Mouse (Mus musculus) heart, embryonic 15.5 days (tissue): ENCODE results near the gene Fbxl8. TPM values are rescaled to one million over a fixed set of nuclear protein-coding genes. Genes with fewer than 3 reads are reported as not detected.
A peak's percentile ranks its signal among the peaks of the same experiment; 100 is the strongest.
"Not testable (repeated sequence)": the region's sequence is repeated elsewhere in the genome, so short reads cannot be mapped to it uniquely, and the experiment has no call there.

ENCODE experiments used
- ATAC-seq: fragments of 200-750 bp; cut with Nextera tagmentation; replicated peaks from 2 replicates; pipeline ENCODE4 v1.8.0; 2017; ENCODE audit warnings: low read depth, moderate TSS enrichment; ENCODE audit not compliant: insufficient number of reproducible peaks, insufficient read depth, low FRiP score
- H3K27ac ChIP-seq: fragments of 300-500 bp; sonication (generic); 2 replicates; pipeline ENCODE4 v1.5.1; 2015; ENCODE audit warnings: mild to moderate bottlenecking, inconsistent platforms
- H3K27me3 ChIP-seq: fragments of 300-500 bp; sonication (generic); 2 replicates; pipeline ENCODE4 v1.6.1; 2015; ENCODE audit warnings: inconsistent platforms
- H3K36me3 ChIP-seq: fragments of 300-500 bp; sonication (generic); 2 replicates; pipeline ENCODE4 v1.6.1; 2015; ENCODE audit warnings: mild to moderate bottlenecking, inconsistent platforms
- H3K4me1 ChIP-seq: fragments of 300-500 bp; sonication (generic); replicated peaks from 2 replicates; pipeline ENCODE4 v1.6.1; 2015; ENCODE audit warnings: inconsistent platforms
- H3K4me2 ChIP-seq: fragments of 300-500 bp; sonication (generic); 2 replicates; pipeline ENCODE4 v1.6.1; 2015; ENCODE audit warnings: inconsistent platforms, mild to moderate bottlenecking, moderate library complexity
- H3K4me3 ChIP-seq: fragments of 300-500 bp; sonication (generic); 2 replicates; pipeline ENCODE4 v1.5.1; 2015; ENCODE audit warnings: mild to moderate bottlenecking, inconsistent platforms
- H3K9ac ChIP-seq: fragments of 300-500 bp; sonication (generic); 2 replicates; pipeline ENCODE4 v1.6.1; 2015; ENCODE audit warnings: mild to moderate bottlenecking, inconsistent platforms
- H3K9me3 ChIP-seq: fragments of 300-500 bp; sonication (generic); replicated peaks from 2 replicates; pipeline ENCODE4 v1.6.1; 2016; ENCODE audit warnings: inconsistent platforms
- WGBS: fragments of 180-500 bp; shearing (Covaris S2); methylation state at CpG from one replicate; pipeline ENCODE4 v1.1.7; 2015; ENCODE audit warnings: mixed read lengths; 5-methylcytosine and 5-hydroxymethylcytosine counted together
- polyA plus RNA-seq: library from polyadenylated mRNA; unstranded; fragments of >200 nt; fragmentation: Nextera tagmentation; extraction: Ambion mirVana; gene quantifications from 2 replicates; pipeline ENCODE4 v1.2.1, GENCODE M21; 2015

Fbxl8 gene
- polyA plus RNA-seq = 3.1 and 4.5 TPM in 2 replicates

DNA sequence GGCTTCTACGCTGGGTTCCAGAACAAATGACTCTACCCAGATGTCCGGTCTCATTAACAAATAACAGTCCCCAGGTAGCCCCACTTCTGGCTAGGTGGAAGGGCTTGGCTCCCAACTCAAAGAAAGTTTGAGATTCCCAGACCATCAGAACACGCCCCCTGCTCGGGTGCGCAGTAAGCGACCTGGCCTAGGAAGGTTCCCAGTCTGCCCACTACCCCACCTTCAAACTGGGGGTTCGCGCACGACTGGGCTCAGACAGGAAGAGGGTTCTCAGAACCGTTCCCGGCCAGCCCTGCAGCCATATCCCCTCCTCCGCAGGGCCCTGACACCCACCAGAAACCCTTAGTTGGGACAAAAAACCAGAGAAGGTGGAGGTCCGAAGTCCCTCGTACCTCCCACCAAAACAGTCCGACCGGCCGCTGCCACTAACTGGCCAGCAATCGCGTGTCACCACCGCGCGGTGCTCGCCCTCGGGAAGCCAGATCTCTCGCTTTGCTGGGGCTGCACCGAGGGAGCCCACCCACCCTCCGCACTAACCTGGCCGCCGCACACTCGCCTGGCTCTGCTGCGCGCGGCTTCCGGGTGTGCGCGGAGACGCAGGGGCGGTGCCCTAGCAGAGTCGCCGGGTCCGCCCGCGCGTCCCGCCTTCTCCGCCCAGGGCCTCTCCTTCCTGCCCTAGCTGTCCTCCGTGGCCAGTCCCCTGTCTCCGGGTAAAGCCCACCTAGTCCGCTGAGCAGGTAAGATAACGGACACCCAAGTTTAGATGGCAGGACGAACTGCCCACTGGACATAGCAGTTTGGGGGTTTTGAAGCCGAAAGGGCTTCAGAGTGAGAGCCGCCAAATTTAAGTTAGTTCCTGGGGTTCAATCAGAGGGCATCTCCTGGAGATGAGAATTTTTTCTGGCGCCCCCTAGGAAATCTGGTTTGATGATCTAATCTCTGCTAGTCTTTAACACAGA, at the start of gene Fbxl8, which contains the start of gene Tradd:
TSS of gene Fbxl8 (plus strand) at position 625 of the 959 bp plus-strand sequence.
TSS of gene Tradd (minus strand) at position 586 of the 959 bp plus-strand sequence.
- Histone ChIP-seq H3K36me3 (0 out of 2 replicates have a peak, but pooled peaks cover 3% of the 10 kb centered on the region), H3K9ac (peak within 1 kb of the TSS; percentile 62), H3K4me1 (peaks cover 36% of the 10 kb centered on the region), H3K4me3 (peak within 1 kb of the TSS; percentile 79), H3K27ac (no peak within 1 kb of the TSS), H3K27me3 (peaks cover 52% of the 10 kb centered on the region), H3K9me3 (no peaks in the 10 kb centered on the region), H3K4me2 (peak within 1 kb of the TSS; percentile 80)
- 1% methylated on average over 54 of the region's 54 CpGs for WGBS
- peak; percentile 51; the same call in 1 of the 2 replicates for ATAC-seq

DNA sequence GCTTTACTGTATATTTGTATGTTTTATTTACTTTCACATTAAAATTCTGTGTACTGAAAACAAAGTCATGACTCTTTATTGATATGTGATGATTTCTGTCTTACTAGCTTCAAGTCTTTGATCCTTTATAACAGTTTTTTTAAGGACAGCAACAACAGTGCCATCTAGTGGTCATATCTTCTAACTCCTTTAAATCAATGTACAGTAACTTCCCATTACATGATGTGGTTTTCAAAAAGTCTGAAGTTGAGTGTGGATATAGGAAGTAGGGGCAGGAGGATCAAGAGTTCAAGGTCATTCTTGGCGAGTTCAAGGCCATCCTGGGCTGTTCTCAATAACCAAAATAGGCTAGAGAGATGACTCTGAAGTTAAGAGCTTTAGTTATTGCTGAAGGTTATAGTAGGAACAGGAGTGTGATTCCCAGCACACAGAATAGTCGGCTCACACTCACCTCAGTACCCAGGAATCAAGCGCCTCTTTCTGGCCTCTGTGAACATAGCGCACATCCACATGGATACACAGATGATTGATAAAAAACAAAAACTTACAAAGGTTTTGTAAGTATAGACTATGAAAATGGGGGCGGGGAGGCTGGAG, 46.4 kb upstream of the Fbxl8 start:
- Histone ChIP-seq H3K9ac (no peak overlapping the region), H3K9me3 (no peaks in the 10 kb centered on the region), H3K4me3 (no peak overlapping the region), H3K36me3 (peaks cover 11% of the 10 kb centered on the region; the same call in 1 of the 2 replicates), H3K4me1 (no peaks in the 10 kb centered on the region), H3K27me3 (no peaks in the 10 kb centered on the region), H3K4me2 (no peak overlapping the region), H3K27ac (no peak overlapping the region)
- no peak for ATAC-seq
- 80% methylated on average over 5 of the region's 5 CpGs for WGBS

DNA sequence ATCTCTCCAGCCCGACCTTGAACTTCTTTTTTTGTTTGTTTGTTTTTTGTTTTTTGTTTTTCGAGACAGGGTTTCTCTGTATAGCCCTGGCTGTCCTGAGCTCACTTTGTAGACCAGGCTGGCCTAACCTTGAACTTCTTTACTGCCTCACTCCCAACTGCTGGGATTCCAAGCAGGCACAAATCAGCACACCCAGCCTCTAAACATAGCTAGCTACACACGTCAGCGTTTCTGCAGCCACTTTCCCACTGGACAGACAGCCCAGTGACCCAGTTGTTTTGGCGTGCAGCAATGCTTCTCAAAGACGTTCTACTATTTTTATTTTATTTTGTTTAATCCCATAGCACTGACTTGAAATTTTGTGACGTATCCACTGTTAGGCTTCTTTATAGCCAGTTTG, 40.6 kb upstream of the Fbxl8 start:
- no peaks in the 10 kb centered on the region for H3K36me3 ChIP-seq
- peak overlapping the region; percentile 89 for H3K27ac ChIP-seq
- no peaks in the 10 kb centered on the region for H3K9me3 ChIP-seq
- no peak for ATAC-seq
- WGBS = 66% methylated on average over 7 of the region's 7 CpGs
- H3K4me3 ChIP-seq = no peak overlapping the region
- H3K4me1 ChIP-seq = peaks cover 17% of the 10 kb centered on the region
- no peaks in the 10 kb centered on the region for H3K27me3 ChIP-seq
- peak overlapping the region; percentile 59; the same call in 1 of the 2 replicates for H3K9ac ChIP-seq
- peak overlapping the region; percentile 69; the same call in 1 of the 2 replicates for H3K4me2 ChIP-seq

DNA sequence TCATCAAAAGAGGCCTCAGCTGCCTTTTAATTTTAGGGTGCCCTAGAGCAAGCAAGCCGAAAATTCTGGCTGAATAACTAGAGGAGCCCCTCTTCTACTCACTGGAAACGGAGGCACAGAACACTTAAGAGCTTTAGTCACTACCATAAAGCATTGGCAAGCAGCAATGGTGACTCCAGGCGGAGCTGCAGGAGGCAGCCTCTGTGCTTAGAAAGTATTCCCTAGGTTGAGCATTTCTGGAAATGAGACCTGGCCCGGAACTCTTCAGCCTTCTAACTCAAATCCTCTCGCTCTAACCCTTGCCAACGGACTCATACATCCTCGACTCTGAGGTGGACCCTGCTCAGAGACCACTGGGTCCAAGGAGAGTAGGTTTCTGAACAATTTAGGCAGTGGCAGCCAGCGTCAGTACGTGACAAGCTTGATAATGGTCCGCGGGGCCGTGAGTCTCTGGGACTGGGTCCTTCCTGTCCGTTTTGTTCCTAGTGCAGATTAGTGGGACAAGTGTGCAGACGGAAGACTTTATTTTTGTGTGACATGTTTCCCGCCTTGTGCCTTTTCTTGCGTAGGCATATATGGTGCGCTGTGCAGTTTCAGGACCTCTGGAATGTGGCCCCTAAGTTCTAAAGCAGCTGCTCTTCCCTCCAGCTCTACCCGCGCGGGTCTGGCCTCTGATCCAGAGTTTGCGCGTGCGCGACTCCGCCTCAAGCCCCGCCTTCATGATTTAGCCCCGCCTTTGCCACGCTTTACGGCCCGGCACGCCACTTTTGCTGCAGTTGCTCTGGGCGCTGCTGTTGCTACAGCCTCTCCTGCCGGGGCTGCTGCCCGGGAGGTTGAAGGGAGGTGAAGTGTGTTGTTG, 39.8 kb upstream of the Fbxl8 start, which contains the start of gene D230025D16Rik:
TSS of gene D230025D16Rik (plus strand) at position 733 of the 859 bp plus-strand sequence.
- Histone ChIP-seq H3K9ac (peak within 1 kb of the TSS; percentile 99), H3K9me3 (no peaks in the 10 kb centered on the region), H3K4me3 (peak within 1 kb of the TSS; percentile 99), H3K27ac (peak within 1 kb of the TSS; percentile 89), H3K4me1 (peaks cover 17% of the 10 kb centered on the region), H3K27me3 (no peaks in the 10 kb centered on the region), H3K4me2 (peak within 1 kb of the TSS; percentile 69), H3K36me3 (no peaks in the 10 kb centered on the region)
- 3% methylated on average over 34 of the region's 34 CpGs for WGBS
- ATAC-seq = peak; percentile 94

DNA sequence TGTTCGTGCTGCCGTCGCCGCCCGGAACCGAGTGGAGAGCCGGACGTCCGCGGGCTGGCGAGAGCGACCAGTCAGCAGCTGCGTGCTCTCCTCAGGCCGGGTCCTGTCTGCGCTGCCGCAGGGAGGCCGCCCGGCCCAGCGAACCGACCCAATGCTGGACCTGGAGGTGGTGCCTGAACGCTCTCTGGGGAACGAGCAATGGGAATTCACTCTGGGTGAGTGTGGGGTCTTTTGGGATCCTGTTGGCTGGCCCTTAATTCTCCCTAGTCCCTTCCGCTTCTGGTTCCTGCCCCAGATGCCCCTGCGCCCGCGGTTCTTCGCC, 39.2 kb upstream of the Fbxl8 start:
- Histone ChIP-seq H3K27me3 (no peaks in the 10 kb centered on the region), H3K27ac (peak overlapping the region; percentile 89), H3K9ac (peak overlapping the region; percentile 99), H3K9me3 (no peaks in the 10 kb centered on the region), H3K4me2 (peak overlapping the region; percentile 69), H3K4me1 (peaks cover 17% of the 10 kb centered on the region), H3K4me3 (peak overlapping the region; percentile 99), H3K36me3 (no peaks in the 10 kb centered on the region)
- ATAC-seq = no peak
- under 1% methylated on average over 27 of the region's 27 CpGs for WGBS

DNA sequence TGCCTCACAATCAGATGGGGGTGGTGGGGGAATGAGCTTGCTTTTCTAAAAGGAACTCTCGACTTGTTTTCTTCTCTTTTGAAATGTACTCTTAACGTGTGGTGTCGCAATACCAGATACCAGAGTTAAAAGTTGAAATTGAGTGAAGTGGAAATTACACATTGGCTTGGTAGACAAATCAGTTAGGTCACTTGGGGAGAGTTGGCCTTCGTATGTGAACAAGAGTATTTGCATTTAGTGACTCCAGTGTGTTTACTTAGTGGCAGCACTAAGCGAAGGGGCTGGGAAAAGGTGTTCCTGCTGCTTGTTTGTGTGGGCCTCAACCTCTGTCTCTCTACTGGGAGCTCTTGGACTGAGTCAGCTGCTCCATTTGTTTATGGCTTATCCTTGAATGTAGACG, 38.5 kb upstream of the Fbxl8 start:
- Histone ChIP-seq H3K27ac (no peak overlapping the region), H3K9ac (peak overlapping the region; percentile 99), H3K4me3 (peak overlapping the region; percentile 99), H3K9me3 (no peaks in the 10 kb centered on the region), H3K27me3 (no peaks in the 10 kb centered on the region), H3K36me3 (no peaks in the 10 kb centered on the region), H3K4me2 (peak overlapping the region; percentile 69), H3K4me1 (peaks cover 17% of the 10 kb centered on the region)
- no peak for ATAC-seq
- WGBS = 16% methylated on average over 6 of the region's 6 CpGs

DNA sequence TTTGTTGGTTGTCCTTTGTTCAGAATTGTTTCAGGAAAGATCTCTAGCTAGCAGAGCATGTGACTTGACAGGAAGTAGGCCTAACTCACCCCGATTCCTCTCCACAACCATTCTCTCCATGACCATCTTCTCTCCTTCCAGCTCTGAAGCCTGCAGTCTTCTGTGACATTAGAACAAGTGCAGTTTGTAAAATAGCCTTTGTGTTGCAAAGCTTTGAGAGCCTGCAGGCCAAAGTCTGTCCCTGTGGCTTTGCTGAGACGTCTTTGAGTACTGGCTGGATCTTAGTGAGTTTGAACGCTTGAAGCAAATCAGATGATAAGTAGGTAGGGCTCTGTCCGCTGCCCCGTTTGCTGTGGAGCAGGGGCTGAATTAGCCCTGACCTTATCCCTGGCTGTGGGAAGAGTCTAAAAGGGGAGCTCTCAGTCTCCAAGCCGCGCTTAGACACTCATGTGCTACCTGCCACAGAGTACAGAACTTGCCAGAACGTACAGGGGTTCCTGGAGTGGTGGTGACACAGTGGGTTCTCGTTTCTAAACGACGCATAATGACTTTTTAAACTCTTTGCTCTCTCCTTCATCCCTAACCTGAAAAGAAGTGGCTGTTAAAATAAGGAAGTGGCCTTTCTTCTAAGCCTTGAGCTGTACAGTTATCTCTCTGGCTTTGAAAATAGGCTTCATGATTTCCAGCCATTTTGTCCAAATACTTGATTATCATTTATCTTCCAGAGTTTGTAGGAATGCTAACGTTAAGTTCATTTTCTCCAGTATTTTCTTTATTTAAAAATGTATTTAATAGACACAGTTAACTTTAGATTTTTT, 32.7 kb upstream of the Fbxl8 start:
- ATAC-seq = no peak
- no peaks in the 10 kb centered on the region for H3K27me3 ChIP-seq
- no peak overlapping the region for H3K4me3 ChIP-seq
- H3K4me2 ChIP-seq = no peak overlapping the region
- H3K9me3 ChIP-seq = no peaks in the 10 kb centered on the region
- WGBS = 76% methylated on average over 12 of the region's 12 CpGs
- H3K27ac ChIP-seq = no peak overlapping the region
- H3K4me1 ChIP-seq = no peaks in the 10 kb centered on the region
- no peak overlapping the region for H3K9ac ChIP-seq
- no peaks in the 10 kb centered on the region; the same call in 1 of the 2 replicates for H3K36me3 ChIP-seq

DNA sequence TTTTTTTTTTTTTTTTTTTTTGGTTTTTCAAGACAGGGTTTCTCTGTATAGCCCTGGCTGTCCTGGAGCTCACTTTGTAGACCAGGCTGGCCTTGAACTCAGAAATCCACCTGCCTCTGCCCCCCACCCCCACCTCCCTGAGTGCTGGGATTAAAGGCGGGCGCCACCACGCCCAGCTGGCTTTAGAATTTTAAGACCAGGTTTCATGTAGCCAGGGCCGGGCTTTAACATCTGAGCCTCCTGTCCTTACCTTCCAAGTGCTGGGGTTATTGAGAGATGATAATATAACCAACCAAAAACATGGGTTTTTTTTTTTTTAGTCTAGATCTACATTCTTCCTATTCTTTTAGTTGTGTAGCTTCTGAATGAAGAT, 32.1 kb upstream of the Fbxl8 start:
- H3K4me3 ChIP-seq, H3K9ac ChIP-seq, ATAC-seq, H3K27ac ChIP-seq, H3K4me1 ChIP-seq, H3K9me3 ChIP-seq, H3K36me3 ChIP-seq, H3K4me2 ChIP-seq, H3K27me3 ChIP-seq: not testable (repeated sequence)
- WGBS = 92% methylated on average over 4 of the region's 4 CpGs

DNA sequence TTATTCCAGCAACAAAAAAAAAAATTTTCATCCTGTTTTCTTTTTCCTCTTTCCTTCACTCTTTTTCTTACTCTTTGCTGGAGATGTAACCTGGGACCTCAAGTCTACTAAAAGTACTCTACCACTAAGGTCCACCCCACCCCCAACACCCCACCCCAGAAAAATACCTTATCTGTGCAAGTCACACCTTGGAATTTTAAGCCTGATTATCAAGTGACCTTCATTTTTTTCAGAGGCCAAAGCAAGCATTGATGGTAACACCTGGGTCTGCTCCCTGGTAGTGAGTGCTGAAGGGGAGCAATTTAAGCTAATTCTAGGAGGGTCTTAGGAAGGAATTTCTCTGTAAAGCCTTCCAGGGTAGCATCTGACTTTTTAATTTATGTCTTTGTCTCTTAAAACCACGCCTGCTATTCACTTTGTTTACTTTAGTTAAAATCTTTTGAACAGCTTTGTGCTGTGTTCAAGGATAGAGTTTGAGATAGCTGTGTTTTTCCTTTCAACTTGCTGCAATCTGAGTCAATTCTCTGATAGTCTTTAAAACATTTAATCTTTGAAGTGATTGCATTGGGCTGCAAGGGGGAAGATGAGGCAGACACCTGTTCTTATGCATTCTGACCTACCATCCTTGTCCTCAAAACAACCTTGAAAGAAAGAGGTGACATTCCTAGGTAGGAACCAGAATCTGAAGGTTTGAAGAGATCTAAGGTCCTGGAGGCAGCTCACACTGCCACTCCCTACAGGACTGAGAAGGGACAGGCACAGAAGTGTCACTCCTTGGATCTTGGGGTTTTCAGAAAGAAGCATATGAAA, 31.1 kb upstream of the Fbxl8 start:
- H3K4me1 ChIP-seq = no peaks in the 10 kb centered on the region
- WGBS = 66% methylated on average over 1 of the region's 1 CpGs

DNA sequence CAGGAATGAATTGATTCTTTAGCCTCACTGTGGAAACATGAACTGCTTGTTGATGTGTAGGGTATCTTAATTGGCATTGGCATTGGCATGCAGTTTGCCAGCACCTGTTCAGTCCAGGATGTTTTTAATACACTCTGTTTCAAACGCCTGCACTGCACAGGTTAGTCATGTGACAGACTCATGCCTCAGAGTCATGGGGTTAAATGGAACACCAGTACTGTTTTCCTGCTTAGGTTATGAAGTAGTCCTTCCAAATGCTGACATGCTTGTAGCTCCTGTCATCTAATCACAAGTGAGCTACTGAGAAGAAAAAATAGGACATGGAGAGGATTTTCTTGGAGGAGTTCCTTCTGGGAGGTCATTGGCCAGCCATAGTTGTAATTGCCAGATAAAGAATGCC, 29.2 kb upstream of the Fbxl8 start:
- Histone ChIP-seq H3K4me2 (no peak overlapping the region), H3K4me1 (no peaks in the 10 kb centered on the region), H3K36me3 (peaks cover 17% of the 10 kb centered on the region; the same call in 1 of the 2 replicates), H3K9ac (no peak overlapping the region), H3K27me3 (no peaks in the 10 kb centered on the region), H3K4me3 (no peak overlapping the region), H3K9me3 (no peaks in the 10 kb centered on the region), H3K27ac (no peak overlapping the region)
- ATAC-seq = no peak
- WGBS = 67% methylated on average over 1 of the region's 1 CpGs

More for the DNA sequence above, 31.1 kb upstream of the Fbxl8 start:
- Histone ChIP-seq H3K4me2 (no peak overlapping the region), H3K4me3 (no peak overlapping the region), H3K27me3 (no peaks in the 10 kb centered on the region), H3K9me3 (no peaks in the 10 kb centered on the region), H3K27ac (no peak overlapping the region), H3K9ac (no peak overlapping the region), H3K36me3 (peaks cover under 1% of the 10 kb centered on the region; the same call in 1 of the 2 replicates)
- ATAC-seq = no peak
